Mouse (Mus musculus): ENCODE results near the gene Mettl21a. TPM values are rescaled to one million over a fixed set of nuclear protein-coding genes. Genes with fewer than 3 reads are reported as not detected.
"Not testable (repeated sequence)": the region's sequence is repeated elsewhere in the genome, so short reads cannot be mapped to it uniquely, and the experiment has no call there.

Gene Mettl21a
- 19.9 and 20.2 TPM in 2 replicates for polyA plus RNA-seq (2015; fragmentation: Nextera tagmentation; extraction: Ambion mirVana)

DNA sequence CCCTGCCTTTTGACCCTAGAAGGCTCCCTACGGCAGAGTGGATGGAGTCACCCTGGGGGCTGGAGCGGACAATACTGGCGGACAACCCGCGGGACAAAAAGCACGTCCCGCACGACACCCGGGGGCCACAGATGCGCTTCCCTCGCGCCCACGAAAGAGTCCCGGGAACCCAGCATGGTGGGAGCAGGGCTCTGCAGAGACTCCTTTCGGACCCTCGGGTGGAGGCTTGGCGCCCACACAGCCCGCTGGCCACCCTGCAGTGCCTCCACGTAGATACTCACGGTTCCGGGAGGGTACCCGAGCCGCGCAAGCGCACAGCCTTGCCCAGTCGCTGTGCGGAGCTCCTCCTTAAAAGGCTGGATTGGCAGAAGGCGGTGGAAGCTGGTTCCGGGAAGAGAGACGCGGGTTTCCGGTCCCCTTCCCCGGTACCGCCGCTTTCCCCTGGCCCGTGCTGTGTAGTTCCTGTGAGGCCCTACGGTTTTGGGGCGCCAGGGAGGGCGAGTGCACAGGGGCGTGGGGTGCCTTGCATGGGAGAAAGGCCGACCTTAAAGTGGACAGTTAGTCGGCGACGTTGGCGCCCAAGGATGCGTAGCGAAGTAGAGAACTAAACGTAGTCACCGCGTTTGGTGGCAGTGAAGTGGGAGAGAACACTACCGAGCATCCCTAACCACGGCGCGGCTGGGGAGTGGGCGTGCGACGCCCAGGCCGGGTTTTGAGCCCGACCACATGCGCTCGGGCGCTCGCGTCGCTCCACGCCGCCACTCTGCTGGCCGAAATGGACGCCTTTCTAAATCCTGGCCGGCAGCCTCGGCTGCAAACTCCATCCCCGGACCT is at the start of gene Mettl21a:
Mettl21a (minus strand) TSS at position 362 of the 834 bp plus-strand sequence.
- peaks cover 20% of the 10 kb centered on the region for H3K4me1 ChIP-seq (ENCODE audit: control insufficient read depth, insufficient read depth, low read length)
- WGBS: under 1% methylated on average over 72 of the region's 72 CpGs
- peaks cover 2% of the 10 kb centered on the region; the same call in 1 of the 2 replicates for H3K36me3 ChIP-seq (ENCODE audit: control insufficient read depth, insufficient read depth, low read length)
- H3K9ac ChIP-seq (ENCODE audit: low read depth, low read length): peak within 1 kb of the TSS; percentile 98
- ATAC-seq: peak; percentile 98
- peak within 1 kb of the TSS; percentile 84 for H3K4me3 ChIP-seq (ENCODE audit: low read depth, low read length)
- H3K4me2 ChIP-seq (ENCODE audit: low read length): peak within 1 kb of the TSS; percentile 65
- no peaks in the 10 kb centered on the region for H3K9me3 ChIP-seq (replicated peaks; ENCODE audit: control insufficient read depth, low read length, poor library complexity, severe bottlenecking)
- H3K27ac ChIP-seq (ENCODE audit: low read length): peak within 1 kb of the TSS; percentile 96
- H3K27me3 ChIP-seq (ENCODE audit: control insufficient read depth, insufficient read depth, low read depth, low read length): no peaks in the 10 kb centered on the region

DNA sequence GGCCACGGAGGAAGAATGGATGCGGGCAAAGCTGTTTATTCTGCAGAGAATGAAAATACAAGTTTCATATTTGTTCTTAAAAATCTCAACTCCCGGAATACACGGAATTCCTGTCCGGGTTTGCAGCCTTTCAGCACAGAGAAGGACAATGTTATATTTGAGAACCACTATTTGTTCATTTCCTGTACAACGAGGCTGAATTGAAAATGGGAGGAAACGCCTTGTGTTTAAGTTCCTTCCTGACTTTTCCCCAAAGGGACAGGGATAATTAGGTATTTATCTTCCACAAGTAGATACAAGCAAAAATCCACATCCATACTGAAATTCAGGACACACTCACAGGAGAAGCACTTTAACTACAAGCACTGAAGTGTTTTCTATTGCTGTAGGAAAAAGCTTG is 41.8 kb upstream of the Mettl21a start:
- 75% methylated on average over 7 of the region's 7 CpGs for WGBS
- Histone ChIP-seq H3K4me3 (ENCODE audit: low read depth, low read length) (no peak overlapping the region), H3K27ac (ENCODE audit: low read length) (no peak overlapping the region), H3K27me3 (ENCODE audit: control insufficient read depth, insufficient read depth, low read depth, low read length) (no peaks in the 10 kb centered on the region), H3K4me2 (ENCODE audit: low read length) (no peak overlapping the region), H3K36me3 (ENCODE audit: control insufficient read depth, insufficient read depth, low read length) (no peaks in the 10 kb centered on the region), H3K4me1 (ENCODE audit: control insufficient read depth, insufficient read depth, low read length) (no peaks in the 10 kb centered on the region), H3K9ac (ENCODE audit: low read depth, low read length) (no peak overlapping the region), H3K9me3 (replicated peaks; ENCODE audit: control insufficient read depth, low read length, poor library complexity, severe bottlenecking) (no peaks in the 10 kb centered on the region)
- ATAC-seq: no peak

DNA sequence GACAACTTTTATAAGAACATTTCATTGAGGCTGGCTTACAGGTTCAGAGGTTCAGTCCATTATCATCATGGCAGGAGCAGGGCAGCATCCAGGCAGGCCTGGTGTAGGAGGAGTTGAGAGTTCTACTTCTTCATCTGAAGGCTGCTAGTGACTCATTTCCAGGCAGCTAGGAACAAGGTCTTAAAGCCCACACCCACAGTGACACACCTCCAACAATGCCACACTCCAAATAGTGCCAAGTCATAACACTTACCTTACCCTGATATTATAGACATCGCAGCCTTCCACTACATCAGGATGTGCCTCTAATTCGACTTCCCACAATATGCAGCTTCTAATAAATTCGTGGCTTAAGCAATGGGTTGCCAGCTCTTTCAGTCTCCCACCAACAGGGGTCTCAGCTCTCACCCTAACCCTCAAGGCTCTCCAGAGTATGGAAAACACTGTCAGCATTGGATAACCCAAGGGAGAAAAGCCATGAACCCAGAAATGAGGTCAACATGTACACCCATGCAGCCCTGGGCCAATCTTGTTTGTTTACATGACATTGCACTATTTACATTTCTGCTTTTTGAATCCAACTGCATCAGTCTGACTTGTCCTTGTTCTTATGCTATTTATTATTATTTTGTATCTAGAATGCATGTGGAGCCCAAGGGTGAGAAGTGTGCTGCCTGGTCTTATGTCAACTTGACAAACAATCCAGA is 39.5 kb upstream of the Mettl21a start:
- no peak overlapping the region for H3K4me3 ChIP-seq (ENCODE audit: low read depth, low read length)
- no peak overlapping the region for H3K27ac ChIP-seq (ENCODE audit: low read length)
- H3K27me3 ChIP-seq (ENCODE audit: control insufficient read depth, insufficient read depth, low read depth, low read length): no peaks in the 10 kb centered on the region
- ATAC-seq: no peak
- H3K9me3 ChIP-seq (replicated peaks; ENCODE audit: control insufficient read depth, low read length, poor library complexity, severe bottlenecking): no peaks in the 10 kb centered on the region
- no peak overlapping the region for H3K4me2 ChIP-seq (ENCODE audit: low read length)
- H3K36me3 ChIP-seq (ENCODE audit: control insufficient read depth, insufficient read depth, low read length): no peaks in the 10 kb centered on the region
- WGBS: 86% methylated on average over 3 of the region's 3 CpGs
- no peak overlapping the region for H3K9ac ChIP-seq (ENCODE audit: low read depth, low read length)
- H3K4me1 ChIP-seq (ENCODE audit: control insufficient read depth, insufficient read depth, low read length): no peaks in the 10 kb centered on the region

DNA sequence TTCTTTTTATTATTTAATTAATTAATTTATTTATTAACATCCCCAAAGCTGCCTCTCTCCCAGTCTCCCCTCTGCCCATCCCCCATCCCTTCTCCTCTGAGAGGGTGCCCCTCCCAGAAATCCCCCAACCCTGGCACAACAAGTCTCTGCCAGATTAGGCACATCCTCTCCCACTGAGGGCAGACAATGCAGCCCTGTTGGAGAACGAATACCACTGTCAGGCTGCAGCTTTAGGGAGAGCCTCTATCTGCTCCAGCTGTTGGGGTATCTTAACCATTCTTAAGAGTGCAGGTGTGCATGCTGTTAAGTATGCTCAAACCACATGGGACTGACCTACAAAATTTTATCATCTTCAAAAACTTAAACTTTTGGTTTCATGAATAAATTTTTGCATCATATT is 38.4 kb upstream of the Mettl21a start:
- H3K27ac ChIP-seq (ENCODE audit: low read length): no peak overlapping the region
- H3K9ac ChIP-seq (ENCODE audit: low read depth, low read length): no peak overlapping the region
- no peak for ATAC-seq
- 9% methylated on average over 1 of the region's 1 CpGs for WGBS
- H3K4me2 ChIP-seq (ENCODE audit: low read length): no peak overlapping the region
- no peaks in the 10 kb centered on the region for H3K27me3 ChIP-seq (ENCODE audit: control insufficient read depth, insufficient read depth, low read depth, low read length)
- H3K4me3 ChIP-seq (ENCODE audit: low read depth, low read length): no peak overlapping the region
- H3K9me3 ChIP-seq (replicated peaks; ENCODE audit: control insufficient read depth, low read length, poor library complexity, severe bottlenecking): no peaks in the 10 kb centered on the region
- H3K4me1 ChIP-seq (ENCODE audit: control insufficient read depth, insufficient read depth, low read length): no peaks in the 10 kb centered on the region
- H3K36me3 ChIP-seq (ENCODE audit: control insufficient read depth, insufficient read depth, low read length): no peaks in the 10 kb centered on the region

DNA sequence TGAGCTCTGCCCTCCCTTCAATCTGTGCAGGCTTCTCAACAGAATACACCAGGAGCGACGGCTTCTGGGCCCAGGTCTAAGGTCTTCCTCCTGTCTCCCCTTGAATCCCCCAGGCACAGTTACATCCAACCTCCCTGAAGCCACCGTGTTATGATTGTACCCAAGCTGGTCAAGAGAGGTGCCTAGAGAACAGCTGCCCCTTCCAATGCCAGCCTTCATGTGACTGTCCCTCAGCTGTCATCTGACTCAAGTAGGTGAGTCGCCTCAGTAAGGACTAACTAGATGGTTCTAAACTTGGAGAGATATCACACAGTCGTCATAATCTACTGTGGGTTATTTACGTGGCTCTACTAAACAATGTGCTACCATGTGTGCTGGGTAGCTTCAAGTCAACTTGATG is 36.7 kb upstream of the Mettl21a start:
- 95% methylated on average over 6 of the region's 6 CpGs for WGBS
- Histone ChIP-seq H3K36me3 (ENCODE audit: control insufficient read depth, insufficient read depth, low read length) (no peaks in the 10 kb centered on the region), H3K9me3 (replicated peaks; ENCODE audit: control insufficient read depth, low read length, poor library complexity, severe bottlenecking) (no peaks in the 10 kb centered on the region), H3K27ac (ENCODE audit: low read length) (no peak overlapping the region), H3K4me2 (ENCODE audit: low read length) (no peak overlapping the region), H3K4me1 (ENCODE audit: control insufficient read depth, insufficient read depth, low read length) (no peaks in the 10 kb centered on the region), H3K9ac (ENCODE audit: low read depth, low read length) (no peak overlapping the region), H3K27me3 (ENCODE audit: control insufficient read depth, insufficient read depth, low read depth, low read length) (no peaks in the 10 kb centered on the region), H3K4me3 (ENCODE audit: low read depth, low read length) (no peak overlapping the region)
- ATAC-seq: no peak

DNA sequence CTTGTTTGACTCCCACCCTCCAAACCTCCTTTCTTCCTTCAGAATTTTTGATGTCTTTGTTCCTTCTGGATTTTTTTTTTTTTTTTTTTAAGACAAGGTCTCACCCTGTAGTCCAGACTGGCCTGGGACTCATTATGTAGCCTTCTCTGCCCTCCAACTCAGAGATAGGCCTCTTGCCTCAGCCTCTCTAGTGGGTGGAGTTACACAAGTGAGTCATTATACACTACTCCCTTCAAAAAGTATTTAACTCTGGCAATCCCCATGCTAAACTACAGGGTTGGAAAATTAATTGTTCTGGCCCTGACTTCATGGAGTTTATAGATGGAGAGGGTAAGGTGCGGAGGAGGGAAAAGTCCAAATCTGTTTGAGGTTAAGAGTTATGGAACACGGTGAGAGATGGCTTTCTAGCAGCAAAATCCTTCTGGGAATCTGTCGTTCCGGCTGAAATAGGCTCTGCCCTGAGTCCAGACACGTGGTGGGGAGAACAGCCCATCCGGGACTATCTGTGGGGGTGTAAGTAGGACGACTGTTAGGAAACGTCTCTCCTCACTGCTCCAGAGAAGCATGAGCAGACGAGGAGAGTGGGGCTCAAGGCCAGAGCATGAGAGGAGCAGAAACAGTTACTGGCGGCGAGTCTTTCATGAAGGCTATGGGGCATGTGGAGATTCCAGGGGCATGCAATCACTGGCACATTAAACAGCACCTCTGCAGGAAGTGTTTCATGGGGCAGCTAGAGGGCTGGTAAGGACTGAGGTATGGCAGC is 32.5 kb upstream of the Mettl21a start:
- H3K4me3 ChIP-seq (ENCODE audit: low read depth, low read length): no peak overlapping the region
- WGBS: 73% methylated on average over 11 of the region's 11 CpGs
- no peaks in the 10 kb centered on the region for H3K27me3 ChIP-seq (ENCODE audit: control insufficient read depth, insufficient read depth, low read depth, low read length)
- no peaks in the 10 kb centered on the region for H3K36me3 ChIP-seq (ENCODE audit: control insufficient read depth, insufficient read depth, low read length)
- no peak overlapping the region for H3K4me2 ChIP-seq (ENCODE audit: low read length)
- H3K9me3 ChIP-seq (replicated peaks; ENCODE audit: control insufficient read depth, low read length, poor library complexity, severe bottlenecking): no peaks in the 10 kb centered on the region
- no peaks in the 10 kb centered on the region for H3K4me1 ChIP-seq (ENCODE audit: control insufficient read depth, insufficient read depth, low read length)
- no peak overlapping the region for H3K27ac ChIP-seq (ENCODE audit: low read length)
- ATAC-seq: no peak
- H3K9ac ChIP-seq (ENCODE audit: low read depth, low read length): no peak overlapping the region

DNA sequence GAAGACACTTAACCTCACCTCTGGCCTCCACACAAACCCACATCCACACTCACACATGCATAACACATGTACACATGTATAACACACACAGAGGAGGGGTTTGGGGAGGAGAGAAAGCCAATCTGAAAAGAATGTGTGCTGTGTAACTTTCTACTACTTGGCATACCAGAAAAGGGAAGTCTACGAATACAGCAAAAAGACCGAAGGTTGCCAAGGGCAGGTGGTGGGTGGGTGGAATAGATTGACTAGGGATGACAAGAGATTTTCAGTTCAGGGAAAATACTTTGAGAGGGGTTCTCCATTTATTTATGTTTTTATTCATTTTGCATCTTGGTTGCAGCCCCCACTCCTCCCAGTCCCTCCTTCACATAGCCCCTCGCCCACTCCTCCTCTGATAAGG is 27.5 kb upstream of the Mettl21a start:
- ATAC-seq: no peak
- Histone ChIP-seq H3K9me3 (replicated peaks; ENCODE audit: control insufficient read depth, low read length, poor library complexity, severe bottlenecking) (no peaks in the 10 kb centered on the region), H3K27me3 (ENCODE audit: control insufficient read depth, insufficient read depth, low read depth, low read length) (no peaks in the 10 kb centered on the region), H3K36me3 (ENCODE audit: control insufficient read depth, insufficient read depth, low read length) (no peaks in the 10 kb centered on the region), H3K9ac (ENCODE audit: low read depth, low read length) (no peak overlapping the region), H3K27ac (ENCODE audit: low read length) (no peak overlapping the region), H3K4me1 (ENCODE audit: control insufficient read depth, insufficient read depth, low read length) (no peaks in the 10 kb centered on the region), H3K4me3 (ENCODE audit: low read depth, low read length) (no peak overlapping the region), H3K4me2 (ENCODE audit: low read length) (no peak overlapping the region)
- 90% methylated on average over 3 of the region's 3 CpGs for WGBS

DNA sequence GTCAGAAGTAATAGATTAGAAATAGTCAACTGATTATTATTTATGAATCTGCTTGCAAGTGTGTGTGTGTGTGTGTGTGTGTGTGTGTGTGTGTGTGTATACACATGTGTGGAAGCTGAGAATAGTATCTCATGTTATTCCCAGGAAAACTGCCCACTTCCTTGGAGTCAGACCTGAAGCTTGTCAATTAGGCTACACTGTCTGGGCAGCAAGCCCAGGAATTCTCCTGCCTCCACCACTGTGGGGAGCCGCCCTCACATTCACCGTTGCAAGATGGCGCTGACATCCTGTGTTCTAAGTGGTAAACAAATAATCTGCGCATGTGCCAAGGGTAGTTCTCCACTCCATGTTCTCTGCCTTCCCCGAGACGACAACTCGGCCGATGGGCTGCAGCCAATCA is 25.5 kb upstream of the Mettl21a start:
- WGBS: 92% methylated on average over 8 of the region's 8 CpGs
- not testable (repeated sequence) for H3K9ac ChIP-seq (ENCODE audit: low read depth, low read length); H3K4me2 ChIP-seq (ENCODE audit: low read length); H3K27me3 ChIP-seq (ENCODE audit: control insufficient read depth, insufficient read depth, low read depth, low read length); H3K9me3 ChIP-seq (replicated peaks; ENCODE audit: control insufficient read depth, low read length, poor library complexity, severe bottlenecking); H3K4me3 ChIP-seq (ENCODE audit: low read depth, low read length); H3K4me1 ChIP-seq (ENCODE audit: control insufficient read depth, insufficient read depth, low read length); ATAC-seq; H3K27ac ChIP-seq (ENCODE audit: low read length); H3K36me3 ChIP-seq (ENCODE audit: control insufficient read depth, insufficient read depth, low read length)

Measured in midbrain, embryonic 16.5 days (tissue).